Mouse (Mus musculus) liver, embryonic 14.5 days (tissue): Measurements from ENCODE around the gene Psmd9. TPM values are rescaled to one million over a fixed set of nuclear protein-coding genes. Genes with fewer than 3 reads are reported as not detected.

Experiments
- ATAC-seq: fragments of 200-750 bp; cut with Nextera tagmentation; 2 replicates; pipeline ENCODE4 v1.8.0; 2017; ENCODE audit warnings: moderate number of reproducible peaks, mild to moderate bottlenecking, moderate library complexity; ENCODE audit not compliant: insufficient read depth
- DNase-seq, 3 experiments: peaks; one replicate each; pipeline ENCODE4 v3.0.0-alpha.2; 2012 to 2013; ENCODE audit warnings: low read depth in 3 of 3, low spot score in 3 of 3
- H3K27ac ChIP-seq: fragments of 300-500 bp; sonication (generic); 2 replicates; pipeline ENCODE4 v1.5.1; 2014; ENCODE audit warnings: moderate library complexity, mild to moderate bottlenecking, control low read depth, inconsistent platforms
- H3K27me3 ChIP-seq: fragments of 300-500 bp; sonication (generic); 2 replicates; pipeline ENCODE4 v1.6.1; 2014; ENCODE audit warnings: mild to moderate bottlenecking, low read length, moderate library complexity; ENCODE audit not compliant: control insufficient read depth, insufficient read depth
- H3K36me3 ChIP-seq: fragments of 300-500 bp; sonication (generic); replicated peaks from 2 replicates; pipeline ENCODE4 v1.6.1; 2014; ENCODE audit warnings: low read depth; ENCODE audit not compliant: control insufficient read depth, insufficient read depth
- H3K4me1 ChIP-seq, 2 experiments: fragments of 200-500 bp in 1 of 2; fragments of 300-500 bp in 1 of 2; sonication (generic) in 1 of 2; replicated peaks; 2 replicates each; pipeline ENCODE4 v1.6.1; 2012 to 2014; ENCODE audit warnings: antibody characterized with exemption in 1 of 2, inconsistent platforms in 1 of 2, low read length in 1 of 2; ENCODE audit not compliant: control insufficient read depth in 2 of 2, insufficient read depth in 2 of 2
- H3K4me2 ChIP-seq: fragments of 300-500 bp; sonication (generic); 2 replicates; pipeline ENCODE4 v1.6.1; 2014; ENCODE audit warnings: low read depth, mild to moderate bottlenecking, control low read depth, moderate library complexity
- H3K4me3 ChIP-seq, 2 experiments: fragments of 200-500 bp in 1 of 2; fragments of 300-500 bp in 1 of 2; sonication (generic) in 1 of 2; 2 replicates each; pipeline ENCODE4 v1.5.1; 2012 to 2014; ENCODE audit warnings: low read depth in 2 of 2, low read length in 2 of 2, mild to moderate bottlenecking in 2 of 2, control low read depth in 1 of 2, inconsistent platforms in 1 of 2, moderate library complexity in 1 of 2; ENCODE audit not compliant: insufficient read depth in 1 of 2
- H3K9ac ChIP-seq: fragments of 300-500 bp; sonication (generic); replicated peaks from 2 replicates; pipeline ENCODE4 v1.6.1; 2014; ENCODE audit warnings: mild to moderate bottlenecking, control low read depth, moderate library complexity
- H3K9me3 ChIP-seq: fragments of 300-500 bp; sonication (generic); 2 replicates; pipeline ENCODE4 v1.6.1; 2016; ENCODE audit warnings: low read length, mixed read lengths; ENCODE audit not compliant: control insufficient read depth
- CTCF ChIP-seq: IDR thresholded peaks from 2 replicates; pipeline ENCODE4 v1.5.1; 2016; ENCODE audit warnings: antibody characterized with exemption, low read depth, control low read depth
- EP300 ChIP-seq: IDR thresholded peaks from 2 replicates; pipeline ENCODE4 v1.6.1; 2016; ENCODE audit warnings: antibody characterized with exemption, low read depth
- WGBS: fragments of 180-500 bp; shearing (Covaris S2); extraction: QIAGEN DNeasy Blood & Tissue Kit; methylation state at CpG from one replicate; pipeline ENCODE4 v1.1.7; 2014; ENCODE audit not compliant: insufficient replicate concordance; 5-methylcytosine and 5-hydroxymethylcytosine counted together
- polyA plus RNA-seq, 2 experiments: library from polyadenylated mRNA; depleted of rRNA in 1 of 2; stranded (reverse) in 1 of 2; unstranded in 1 of 2; fragments of >200 nt; fragmentation: Nextera tagmentation in 1 of 2; extraction: Ambion mirVana in 1 of 2; gene quantifications; 2 replicates each; pipeline versions ENCODE4 v1.2.1 to v1.2.3; 2012 to 2014

The Psmd9 gene
- polyA plus RNA-seq, 2 experiments: 26.6 to 51.4 TPM

- Histone ChIP-seq H3K4me1 (no peaks in the 10 kb centered on the region), H3K4me2 (no peak overlapping the region), H3K9ac (no peak overlapping the region), H3K27ac (no peak overlapping the region), H3K4me3 (no peak overlapping the region), H3K27me3 (no peaks in the 10 kb centered on the region), H3K9me3 (no peaks in the 10 kb centered on the region), H3K36me3 (no peaks in the 10 kb centered on the region)
- TF ChIP-seq EP300 (no peak), CTCF (no peak)
- WGBS: 69% methylated on average over 9 of the region's 9 CpGs
- ATAC-seq (no peak), DNase-seq (no peak)
Measured at GRCm38 (mm10) chr5:123276636-123277341, 107.6 kb downstream of the Psmd9 start.

GRCm38 (mm10) chr5:123277342-123277701, 108.1 kb downstream of the Psmd9 start:
- TF ChIP-seq EP300 (no peak), CTCF (no peak)
- no peak for ATAC-seq
- no peak for DNase-seq
- Histone ChIP-seq H3K9me3 (no peaks in the 10 kb centered on the region), H3K4me2 (no peak overlapping the region), H3K4me3 (no peak overlapping the region), H3K9ac (no peak overlapping the region), H3K36me3 (no peaks in the 10 kb centered on the region), H3K27me3 (no peaks in the 10 kb centered on the region), H3K27ac (no peak overlapping the region), H3K4me1 (no peaks in the 10 kb centered on the region)
- WGBS: 54% methylated on average over 7 of the region's 7 CpGs

GRCm38 (mm10) chr5:123277704-123278103, 108.5 kb downstream of the Psmd9 start:
- H3K4me2 ChIP-seq: no peak overlapping the region
- TF ChIP-seq EP300: no peak
- TF ChIP-seq CTCF: no peak
- ATAC-seq: no peak
- no peaks in the 10 kb centered on the region for H3K36me3 ChIP-seq
- 68% methylated on average over 4 of the region's 4 CpGs for WGBS
- DNase-seq: no peak
- no peaks in the 10 kb centered on the region for H3K27me3 ChIP-seq
- H3K27ac ChIP-seq: no peak overlapping the region
- no peak overlapping the region for H3K4me3 ChIP-seq
- H3K9ac ChIP-seq: no peak overlapping the region
- H3K4me1 ChIP-seq: no peaks in the 10 kb centered on the region
- no peaks in the 10 kb centered on the region for H3K9me3 ChIP-seq

DNA sequence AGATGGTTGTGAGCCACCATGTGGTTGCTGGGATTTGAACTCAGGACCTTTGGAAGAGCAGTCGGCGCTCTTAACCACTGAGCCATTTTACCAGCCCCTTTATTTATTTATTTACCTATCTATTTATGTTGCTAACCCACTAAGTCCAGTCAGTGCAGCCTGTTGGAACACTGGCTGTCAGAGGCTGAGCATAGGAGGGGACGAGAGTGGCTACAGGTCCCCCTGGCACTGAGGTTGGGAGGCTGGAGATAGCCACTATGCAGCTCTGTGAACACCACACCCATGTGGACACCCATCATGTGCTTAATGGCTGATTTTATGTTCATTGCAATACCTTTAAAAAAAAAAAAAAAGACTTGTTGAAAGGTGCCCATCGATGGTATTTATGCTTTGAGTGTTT, 110.0 kb downstream of the Psmd9 start:
- Histone ChIP-seq H3K9me3 (no peaks in the 10 kb centered on the region), H3K4me2 (no peak overlapping the region), H3K27me3 (no peaks in the 10 kb centered on the region), H3K4me3 (no peak overlapping the region), H3K9ac (no peak overlapping the region), H3K36me3 (no peaks in the 10 kb centered on the region), H3K27ac (no peak overlapping the region), H3K4me1 (no peaks in the 10 kb centered on the region)
- DNase-seq: no peak
- WGBS: 77% methylated on average over 4 of the region's 4 CpGs
- ATAC-seq: no peak
- TF ChIP-seq CTCF (no peak), EP300 (no peak)

DNA sequence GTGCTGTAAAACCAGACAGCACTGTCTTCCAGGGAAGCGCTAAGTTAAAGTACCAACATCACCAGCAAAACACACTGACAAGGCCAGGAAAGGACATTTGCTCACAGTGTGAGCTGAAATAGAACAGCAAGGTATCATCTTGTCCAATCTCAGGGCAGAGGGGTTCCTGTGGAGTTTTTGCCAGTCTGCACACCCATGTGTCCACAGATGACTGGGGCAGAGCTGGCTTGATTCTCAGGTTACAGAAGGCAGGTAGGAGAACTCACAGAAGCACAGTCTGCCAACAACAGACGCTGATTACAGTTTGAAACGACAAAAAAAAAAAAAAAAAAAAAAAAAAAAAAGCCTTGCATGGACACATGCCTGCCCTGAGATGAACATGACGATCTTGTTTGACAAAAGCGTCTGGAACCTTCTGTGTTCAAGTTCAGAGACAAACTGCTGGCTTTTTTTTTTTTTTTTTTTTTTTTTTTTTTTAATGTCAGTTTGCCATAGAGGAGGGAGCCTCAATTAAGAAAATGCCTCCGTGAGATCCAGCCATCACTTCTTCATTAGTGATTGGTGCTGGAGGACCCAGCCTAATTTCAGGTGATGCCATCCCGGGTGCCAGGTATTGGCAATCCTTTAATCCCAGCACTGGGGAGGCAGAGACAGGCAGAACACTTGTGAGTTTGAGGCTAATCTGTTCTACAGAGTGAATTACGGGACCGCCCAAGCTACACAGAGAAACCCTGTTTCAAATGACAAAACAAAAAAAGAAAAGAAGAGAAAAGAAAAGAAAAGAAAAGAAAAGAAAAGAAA, 112.3 kb downstream of the Psmd9 start:
- Histone ChIP-seq H3K4me2 (no peak overlapping the region), H3K4me1 (no peaks in the 10 kb centered on the region), H3K36me3 (no peaks in the 10 kb centered on the region), H3K9me3 (no peaks in the 10 kb centered on the region), H3K9ac (no peak overlapping the region), H3K27ac (no peak overlapping the region), H3K4me3 (no peak overlapping the region), H3K27me3 (no peaks in the 10 kb centered on the region)
- 57% methylated on average over 9 of the region's 9 CpGs for WGBS
- ATAC-seq: no peak
- no peak for TF ChIP-seq EP300
- TF ChIP-seq CTCF: no peak
- DNase-seq: no peak
